Comparison of ENCODE assay signal across 10 mouse cellular contexts in genomic region chr8:57328931-57329341, GRCm38 (mm10). TPM values are rescaled to one million over a fixed set of nuclear protein-coding genes. Genes with fewer than 3 reads are reported as not detected.
DNase-seq lines count a peak whose midpoint lies in the region; ATAC-seq lines count a peak whose summit lies in the region.
"Had no signal": no experiment of that assay in that cellular context is flagged by ENCODE, and none has a peak within 500 bp of the region (broad histone marks: within the 10 kb centered on the region; RNA-seq: fewer than 3 reads in every experiment).

No protein-coding gene starts in this region.

- H3K36me3 ChIP-seq in heart, embryonic 10.5 days = peaks cover 24% of the 10 kb centered on the region
- H3K36me3 ChIP-seq in embryonic facial prominence, embryonic 14.5 days (ENCODE audit: control insufficient read depth, insufficient read depth, low read length) = no peaks in the 10 kb centered on the region
- no peaks in the 10 kb centered on the region for H3K36me3 ChIP-seq in hindbrain, embryonic 15.5 days
- no peaks in the 10 kb centered on the region for H3K36me3 ChIP-seq in midbrain, embryonic 13.5 days

- DNase-seq in heart, embryonic 10.5 days (ENCODE audit: low spot score) = peak; percentile 92
- no peak for DNase-seq in heart, postnatal 25 days (ENCODE audit: low spot score)
- no peak for DNase-seq in embryonic facial prominence, embryonic 14.5 days (ENCODE audit: low spot score)
- no peak for DNase-seq in spleen, adult 18-20 months
- no peak for DNase-seq in kidney, postnatal 4 days
- DNase-seq: adrenal gland, adult 8-10 months had no signal

- no peaks in the 10 kb centered on the region for H3K9me3 ChIP-seq in heart, embryonic 10.5 days
- no peaks in the 10 kb centered on the region for H3K9me3 ChIP-seq in embryonic facial prominence, embryonic 14.5 days (ENCODE audit: control insufficient read depth, low read length)
- H3K9me3 ChIP-seq in hindbrain, embryonic 15.5 days = no peaks in the 10 kb centered on the region
- no peaks in the 10 kb centered on the region for H3K9me3 ChIP-seq in midbrain, embryonic 13.5 days

- H3K9ac ChIP-seq in embryonic facial prominence, embryonic 14.5 days (ENCODE audit: low read depth, low read length) = peak overlapping the region; percentile 48; the same call in 1 of the 2 replicates
- H3K9ac ChIP-seq in hindbrain, embryonic 15.5 days = no peak overlapping the region
- H3K9ac ChIP-seq in midbrain, embryonic 13.5 days (replicated peaks) = no peak overlapping the region

- intact Hi-C loops in heart, postnatal 25 days (cut with DNase I) = no loop called here

- H3K4me3 ChIP-seq in heart, embryonic 10.5 days = peak overlapping the region; percentile 94
- H3K4me3 ChIP-seq in embryonic facial prominence, embryonic 14.5 days (ENCODE audit: low read depth, low read length) = peak overlapping the region; percentile 47
- 0 out of 2 replicates have a peak overlapping the region, but pooled peaks have one; percentile 9 for H3K4me3 ChIP-seq in hindbrain, embryonic 15.5 days
- peak overlapping the region; percentile 15; the same call in 1 of the 2 replicates for H3K4me3 ChIP-seq in midbrain, embryonic 13.5 days (replicated peaks)

- H3K27ac ChIP-seq in heart, embryonic 10.5 days = peak overlapping the region; percentile 99
- peak overlapping the region; percentile 74; the same call in 1 of the 2 replicates for H3K27ac ChIP-seq in embryonic facial prominence, embryonic 14.5 days (replicated peaks; ENCODE audit: low read depth, low read length)
- no peak overlapping the region for H3K27ac ChIP-seq in hindbrain, embryonic 15.5 days (replicated peaks)
- H3K27ac ChIP-seq in midbrain, embryonic 13.5 days = no peak overlapping the region

- WGBS in heart, embryonic 10.5 days = 1% methylated on average over 19 of the region's 19 CpGs
- 2% methylated on average over 19 of the region's 19 CpGs for WGBS in embryonic facial prominence, embryonic 14.5 days
- 1% methylated on average over 19 of the region's 19 CpGs for WGBS in hindbrain, embryonic 15.5 days
- WGBS in midbrain, embryonic 13.5 days = under 1% methylated on average over 19 of the region's 19 CpGs

- peak overlapping the region; percentile 52 for H3K4me2 ChIP-seq in embryonic facial prominence, embryonic 14.5 days (ENCODE audit: low read depth, low read length)
- H3K4me2 ChIP-seq in hindbrain, embryonic 15.5 days = peak overlapping the region; percentile 27
- peak overlapping the region; percentile 30 for H3K4me2 ChIP-seq in midbrain, embryonic 13.5 days (replicated peaks)

- ATAC-seq in embryonic facial prominence, embryonic 14.5 days (ENCODE audit: low read depth) = peak; percentile 56; the same call in 1 of the 2 replicates
- no peak for ATAC-seq in hindbrain, embryonic 15.5 days (ENCODE audit: low FRiP score, low read depth)
- 0 out of 2 replicates have a peak, but pooled peaks have one; percentile 38 for ATAC-seq in midbrain, embryonic 13.5 days
- no peak for ATAC-seq in inflammation-experienced regulatory T-cells, adult 6 months

- peaks cover 28% of the 10 kb centered on the region; the same call in 1 of the 2 replicates for H3K27me3 ChIP-seq in heart, embryonic 10.5 days (ENCODE audit: insufficient read depth, poor library complexity, severe bottlenecking)
- H3K27me3 ChIP-seq in embryonic facial prominence, embryonic 14.5 days (replicated peaks; ENCODE audit: control insufficient read depth, insufficient read depth, low read length) = peaks cover 97% of the 10 kb centered on the region
- H3K27me3 ChIP-seq in hindbrain, embryonic 15.5 days = peaks cover 90% of the 10 kb centered on the region
- peaks cover 98% of the 10 kb centered on the region for H3K27me3 ChIP-seq in midbrain, embryonic 13.5 days

- H3K4me1 ChIP-seq in heart, embryonic 10.5 days = peaks cover 44% of the 10 kb centered on the region
- no peaks in the 10 kb centered on the region for H3K4me1 ChIP-seq in embryonic facial prominence, embryonic 14.5 days (ENCODE audit: control insufficient read depth, insufficient read depth, low read length)
- H3K4me1 ChIP-seq in hindbrain, embryonic 15.5 days (replicated peaks) = peaks cover 7% of the 10 kb centered on the region
- H3K4me1 ChIP-seq in midbrain, embryonic 13.5 days (replicated peaks) = peaks cover 9% of the 10 kb centered on the region; the same call in 1 of the 2 replicates

RNA-seq across cellular contexts. Expression of gene Hand2, which starts 8.2 kb away (rescaled TPM):
- 10.3 and 16.7 TPM in 2 replicates for polyA plus RNA-seq in heart, embryonic 10.5 days (2016; fragmentation: Nextera tagmentation; extraction: Ambion mirVana)
- 10 to 100 TPM; 49.0 to 56.6 TPM for total RNA-seq in heart, postnatal 25 days (2021)
- polyA plus RNA-seq in embryonic facial prominence, embryonic 14.5 days (2014; fragmentation: Nextera tagmentation; extraction: Ambion mirVana) = 2.9 and 3.6 TPM in 2 replicates
- not detected in 2 replicates for polyA plus RNA-seq in hindbrain, embryonic 15.5 days (2015; fragmentation: Nextera tagmentation; extraction: Ambion mirVana)
- polyA plus RNA-seq in midbrain, embryonic 13.5 days (2015; fragmentation: Nextera tagmentation; extraction: Ambion mirVana) = not detected in 2 replicates
- not detected for polyA plus RNA-seq in inflammation-experienced regulatory T-cells, adult 6 months (2017; shearing (Covaris generic))
- total RNA-seq: left cerebral cortex, adult 8-10 months had no signal

Comparison
In these comparisons a context has a peak if more than half of its experiments do, and no peak if none do; other contexts are left out.
1. H3K27ac ChIP-seq: peak in heart, embryonic 10.5 days (single experiment) and embryonic facial prominence, embryonic 14.5 days (single experiment); none in hindbrain, embryonic 15.5 days (single experiment) and midbrain, embryonic 13.5 days (single experiment).
2. H3K4me3 ChIP-seq: peak in every context shown above with its lines; median percentile 94 in heart, embryonic 10.5 days; 47 in embryonic facial prominence, embryonic 14.5 days; 15 in midbrain, embryonic 13.5 days; 9 in hindbrain, embryonic 15.5 days.
3. ATAC-seq: peak in embryonic facial prominence, embryonic 14.5 days (single experiment) and midbrain, embryonic 13.5 days (single experiment); none in hindbrain, embryonic 15.5 days (single experiment) and inflammation-experienced regulatory T-cells, adult 6 months (single experiment).
4. Peak in every context shown above with its lines, with median percentiles within 50 percentile points of each other: H3K4me2 ChIP-seq.